Mouse (Mus musculus) hindbrain, embryonic 16.5 days (tissue): ENCODE measurements around the gene Rab8b. TPM values are rescaled to one million over a fixed set of nuclear protein-coding genes. Genes with fewer than 3 reads are reported as not detected.
"Not testable (repeated sequence)": the region's sequence is repeated elsewhere in the genome, so short reads cannot be mapped to it uniquely, and the experiment has no call there.

Experiments used
- ATAC-seq: fragments of 200-750 bp; cut with Nextera tagmentation; 2 replicates; pipeline ENCODE4 v1.8.0; 2017; ENCODE audit warnings: moderate TSS enrichment, moderate library complexity
- H3K27ac ChIP-seq: fragments of 300-500 bp; sonication (generic); 2 replicates; pipeline ENCODE4 v1.5.1; 2014; ENCODE audit warnings: low read depth, mild to moderate bottlenecking, control low read depth, low read length, moderate library complexity
- H3K27me3 ChIP-seq: fragments of 300-500 bp; sonication (generic); replicated peaks from 2 replicates; pipeline ENCODE4 v1.6.1; 2014; ENCODE audit warnings: low read length; ENCODE audit not compliant: control insufficient read depth, insufficient read depth
- H3K36me3 ChIP-seq: fragments of 300-500 bp; sonication (generic); 2 replicates; pipeline ENCODE4 v1.6.1; 2014; ENCODE audit warnings: mild to moderate bottlenecking, low read length, moderate library complexity, mixed read lengths; ENCODE audit not compliant: control insufficient read depth, insufficient read depth
- H3K4me1 ChIP-seq: fragments of 300-500 bp; sonication (generic); 2 replicates; pipeline ENCODE4 v1.6.1; 2014; ENCODE audit warnings: low read depth, low read length; ENCODE audit not compliant: control insufficient read depth, insufficient read depth
- H3K4me2 ChIP-seq: fragments of 300-500 bp; sonication (generic); 2 replicates; pipeline ENCODE4 v1.6.1; 2014; ENCODE audit warnings: mild to moderate bottlenecking, low read length, control low read depth, moderate library complexity
- H3K4me3 ChIP-seq: fragments of 300-500 bp; sonication (generic); 2 replicates; pipeline ENCODE4 v1.5.1; 2014; ENCODE audit warnings: mild to moderate bottlenecking, low read length, control low read depth, moderate library complexity
- H3K9ac ChIP-seq: fragments of 300-500 bp; sonication (generic); 2 replicates; pipeline ENCODE4 v1.6.1; 2014; ENCODE audit warnings: low read depth, mild to moderate bottlenecking, control low read depth, low read length, moderate library complexity
- H3K9me3 ChIP-seq: fragments of 300-500 bp; sonication (generic); 2 replicates; pipeline ENCODE4 v1.6.1; 2014; ENCODE audit warnings: mild to moderate bottlenecking, low read length, moderate library complexity; ENCODE audit not compliant: control insufficient read depth
- WGBS: fragments of 180-500 bp; shearing (Covaris S2); extraction: QIAGEN DNeasy Blood & Tissue Kit; methylation state at CpG from one replicate; pipeline ENCODE4 v1.1.7; 2014; 5-methylcytosine and 5-hydroxymethylcytosine counted together
- polyA plus RNA-seq: library from polyadenylated mRNA; unstranded; fragments of >200 nt; fragmentation: Nextera tagmentation; extraction: Ambion mirVana; gene quantifications from 2 replicates; pipeline ENCODE4 v1.2.1, GENCODE M21; 2015

The Rab8b gene
- polyA plus RNA-seq, 1 experiment from 2014 or later: 36.2 TPM

DNA sequence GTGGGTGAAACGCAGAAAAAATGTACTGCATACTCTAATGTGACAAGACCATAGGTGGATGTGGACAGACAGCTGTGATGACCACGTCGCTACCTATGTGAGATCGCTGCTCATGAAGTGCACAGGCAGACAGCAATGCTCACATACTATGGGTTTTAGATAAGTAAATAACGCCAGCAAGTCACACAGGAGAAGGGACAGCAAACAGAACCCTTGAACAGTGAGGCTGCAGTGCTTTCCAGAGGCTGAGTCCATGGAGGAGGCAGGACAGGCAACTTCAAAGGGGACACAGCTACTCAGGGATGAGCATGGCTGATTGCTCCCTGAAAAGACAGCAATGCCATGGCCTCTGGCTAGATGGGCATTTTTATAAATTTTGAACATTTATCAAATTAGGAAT is 72.7 kb downstream of the Rab8b start:
- 99% methylated on average over 5 of the region's 5 CpGs for WGBS
- H3K4me3 ChIP-seq: no peak overlapping the region
- no peak overlapping the region for H3K4me2 ChIP-seq
- no peak for ATAC-seq
- no peaks in the 10 kb centered on the region for H3K9me3 ChIP-seq
- no peak overlapping the region for H3K9ac ChIP-seq
- H3K27me3 ChIP-seq: no peaks in the 10 kb centered on the region
- peaks cover 12% of the 10 kb centered on the region; the same call in 1 of the 2 replicates for H3K36me3 ChIP-seq
- H3K4me1 ChIP-seq: no peaks in the 10 kb centered on the region
- no peak overlapping the region for H3K27ac ChIP-seq

DNA sequence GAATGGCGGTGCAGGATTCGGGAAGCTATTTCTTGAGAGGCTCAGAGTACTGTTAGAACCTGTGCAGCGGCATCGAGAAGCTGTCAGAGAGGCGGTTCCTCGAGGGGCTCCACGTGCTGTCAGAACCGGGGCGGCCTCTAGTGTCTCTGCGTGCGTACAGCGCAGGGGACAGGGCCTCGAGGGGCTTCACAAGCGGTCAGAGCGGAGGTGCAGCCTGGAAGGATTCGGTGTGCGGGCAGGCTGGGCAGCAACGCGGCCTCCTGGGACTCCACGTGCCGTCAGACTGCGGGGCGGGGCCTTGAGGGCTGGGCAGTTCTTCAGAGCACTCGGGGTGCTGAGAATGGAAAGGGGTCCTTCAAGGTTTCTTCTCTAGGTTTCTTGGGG is 84.4 kb downstream of the Rab8b start:
- no peaks in the 10 kb centered on the region for H3K36me3 ChIP-seq
- H3K9ac ChIP-seq: peak overlapping the region; percentile 66
- under 1% methylated on average over 24 of the region's 24 CpGs for WGBS
- H3K4me3 ChIP-seq: peak overlapping the region; percentile 69
- H3K27ac ChIP-seq: no peak overlapping the region
- no peaks in the 10 kb centered on the region for H3K9me3 ChIP-seq
- no peaks in the 10 kb centered on the region for H3K27me3 ChIP-seq
- peaks cover 6% of the 10 kb centered on the region for H3K4me1 ChIP-seq
- peak overlapping the region; percentile 95 for H3K4me2 ChIP-seq
- peak; percentile 87; the same call in 1 of the 2 replicates for ATAC-seq

DNA sequence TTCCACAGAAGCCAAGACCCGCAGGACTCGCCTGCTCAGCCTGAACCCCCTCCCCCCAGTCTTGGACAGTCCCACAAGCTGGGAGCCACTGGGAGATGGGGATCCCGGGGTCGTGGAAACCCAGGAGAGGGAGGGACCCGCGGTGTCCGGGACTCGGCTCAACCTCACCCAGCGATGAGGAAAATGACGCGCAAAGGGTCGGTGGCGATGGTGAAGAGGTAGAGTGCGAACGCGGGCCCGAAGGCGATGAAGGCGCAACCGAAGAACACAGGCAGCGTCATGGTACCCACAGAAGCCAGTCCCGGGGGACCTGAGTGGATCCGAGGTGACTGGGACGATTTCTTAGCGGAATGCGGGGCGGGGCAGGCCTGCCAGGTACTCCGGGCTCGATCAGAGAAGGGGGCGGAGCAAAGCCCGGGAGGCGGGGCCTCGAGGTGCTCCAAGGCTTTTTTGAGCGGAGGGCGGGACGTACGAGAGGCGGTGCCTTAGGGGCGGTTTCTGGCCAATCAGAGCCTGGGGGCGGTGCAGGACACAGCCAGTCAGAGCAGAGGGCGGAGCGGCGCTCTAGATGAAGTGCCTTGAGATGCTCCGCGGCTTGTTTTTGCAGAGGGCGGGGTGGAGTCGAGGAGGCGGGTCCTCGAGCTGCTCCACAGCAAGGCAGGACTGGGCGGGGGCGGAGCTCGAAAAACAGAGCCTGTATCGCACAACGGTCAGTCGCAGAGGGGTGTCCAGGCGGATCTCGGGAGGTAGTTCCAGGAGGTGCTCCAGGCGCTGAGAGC is 85.0 kb downstream of the Rab8b start, which contains the start of gene Aph1c:
TSS of gene Aph1c (minus strand) at position 409 of the 779 bp plus-strand sequence.
- H3K27me3 ChIP-seq: no peaks in the 10 kb centered on the region
- H3K4me2 ChIP-seq: peak within 1 kb of the TSS; percentile 95
- peak within 1 kb of the TSS; percentile 69 for H3K9ac ChIP-seq
- no peaks in the 10 kb centered on the region for H3K36me3 ChIP-seq
- WGBS: under 1% methylated on average over 58 of the region's 58 CpGs
- peak within 1 kb of the TSS; percentile 37 for H3K27ac ChIP-seq
- peaks cover 6% of the 10 kb centered on the region for H3K4me1 ChIP-seq
- no peaks in the 10 kb centered on the region for H3K9me3 ChIP-seq
- peak; percentile 99 for ATAC-seq
- H3K4me3 ChIP-seq: peak within 1 kb of the TSS; percentile 69

DNA sequence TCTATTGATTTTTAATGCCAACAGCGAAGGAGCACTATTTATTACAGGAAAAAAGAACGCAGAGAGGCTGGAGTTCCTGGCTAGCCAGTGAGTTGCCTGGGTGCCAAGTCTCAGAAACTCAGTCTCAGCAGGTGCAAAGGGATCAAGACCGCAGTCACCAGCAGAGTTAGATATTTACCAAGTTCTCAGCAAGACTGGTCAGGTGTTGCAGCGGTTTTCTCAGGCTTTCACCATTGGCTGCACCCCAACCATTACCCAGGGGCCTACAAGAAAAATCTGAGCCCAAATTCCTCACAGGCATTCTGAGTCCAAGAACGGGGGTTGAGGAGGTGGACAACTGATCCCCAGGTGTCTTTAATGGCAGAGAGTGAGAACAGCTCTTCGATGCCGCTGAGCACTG is 85.6 kb downstream of the Rab8b start:
- peak overlapping the region; percentile 69 for H3K9ac ChIP-seq
- peaks cover 6% of the 10 kb centered on the region for H3K4me1 ChIP-seq
- ATAC-seq: no peak
- H3K9me3 ChIP-seq: no peaks in the 10 kb centered on the region
- H3K36me3 ChIP-seq: no peaks in the 10 kb centered on the region
- H3K27me3 ChIP-seq: no peaks in the 10 kb centered on the region
- no peak overlapping the region for H3K27ac ChIP-seq
- 16% methylated on average over 7 of the region's 7 CpGs for WGBS
- peak overlapping the region; percentile 69 for H3K4me3 ChIP-seq
- H3K4me2 ChIP-seq: peak overlapping the region; percentile 95

DNA sequence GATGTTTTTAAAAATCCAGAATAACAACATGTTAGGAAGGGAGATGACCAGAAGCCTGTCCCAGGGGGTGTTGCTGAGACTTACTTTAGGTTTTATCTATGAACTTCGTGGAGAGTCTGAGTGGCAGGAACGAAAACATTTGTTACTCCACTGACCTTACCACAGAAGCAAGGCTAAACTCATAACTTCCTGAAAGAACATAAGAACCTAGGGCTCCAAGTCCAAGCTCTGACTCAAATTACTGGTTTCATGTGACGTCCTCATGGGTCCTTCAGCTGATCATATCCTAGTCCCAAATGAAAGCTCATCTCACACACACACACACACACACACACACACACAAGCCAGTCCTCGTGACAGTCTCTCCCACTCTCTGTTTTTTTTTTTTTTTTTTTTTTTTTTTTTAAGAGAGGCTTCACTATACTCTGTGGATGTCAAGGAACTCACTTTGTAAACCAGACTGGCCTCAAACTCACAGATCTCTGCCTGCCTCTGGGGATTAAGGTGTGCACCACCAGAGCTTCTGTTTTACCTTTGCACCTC is 87.0 kb downstream of the Rab8b start:
- ATAC-seq: no peak
- H3K4me2 ChIP-seq: no peak overlapping the region
- WGBS: 74% methylated on average over 4 of the region's 4 CpGs
- no peaks in the 10 kb centered on the region for H3K36me3 ChIP-seq
- H3K4me1 ChIP-seq: peaks cover 6% of the 10 kb centered on the region
- H3K4me3 ChIP-seq: no peak overlapping the region
- H3K27ac ChIP-seq: no peak overlapping the region
- no peak overlapping the region for H3K9ac ChIP-seq
- no peaks in the 10 kb centered on the region for H3K9me3 ChIP-seq
- no peaks in the 10 kb centered on the region for H3K27me3 ChIP-seq

DNA sequence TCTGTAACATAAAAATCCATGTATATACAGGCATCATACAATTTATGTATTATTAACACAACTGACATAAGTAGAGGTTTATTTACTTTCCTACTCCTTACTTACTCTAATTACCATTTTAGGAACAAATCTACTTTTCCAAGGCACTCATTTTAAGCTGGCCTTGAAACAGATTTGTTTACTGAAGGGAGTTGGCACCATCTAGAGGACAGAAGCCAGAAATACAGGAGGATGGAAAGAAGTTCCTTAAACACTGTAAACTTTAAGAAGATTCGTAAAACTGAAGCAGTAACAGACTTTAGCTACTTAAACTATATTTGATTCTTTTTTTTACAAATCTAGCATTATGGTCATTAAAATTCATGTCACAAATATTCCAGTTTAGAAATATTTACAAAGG is 93.5 kb downstream of the Rab8b start:
- no peak overlapping the region for H3K9ac ChIP-seq
- ATAC-seq: no peak
- no peak overlapping the region for H3K4me2 ChIP-seq
- no peaks in the 10 kb centered on the region for H3K9me3 ChIP-seq
- 37% methylated on average over 1 of the region's 1 CpGs for WGBS
- H3K4me1 ChIP-seq: no peaks in the 10 kb centered on the region
- H3K27ac ChIP-seq: no peak overlapping the region
- no peaks in the 10 kb centered on the region for H3K27me3 ChIP-seq
- no peak overlapping the region for H3K4me3 ChIP-seq
- H3K36me3 ChIP-seq: no peaks in the 10 kb centered on the region

DNA sequence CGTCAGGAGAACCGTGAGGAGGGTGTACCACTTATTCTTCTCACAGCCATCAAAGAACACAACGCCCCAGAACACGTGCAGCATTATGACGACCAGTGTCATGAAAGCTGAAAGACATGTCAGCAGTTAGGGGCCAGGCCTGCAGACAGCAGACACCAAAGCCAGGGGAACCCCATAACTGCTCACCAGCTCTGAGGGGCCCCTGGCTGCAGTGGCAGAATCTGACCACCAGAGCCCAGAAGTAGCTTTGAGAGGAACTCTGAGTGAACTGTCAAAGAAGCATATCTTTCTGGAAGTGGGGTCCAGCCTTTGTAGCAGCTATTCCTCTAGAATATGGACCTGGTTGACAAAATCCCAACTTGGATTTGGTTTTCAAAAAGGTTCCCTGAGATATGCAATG is 97.2 kb downstream of the Rab8b start:
- no CpG with 5 or more reads among the region's 5 CpGs for WGBS
- not testable (repeated sequence) for H3K4me2 ChIP-seq, H3K27ac ChIP-seq, H3K4me3 ChIP-seq, H3K9ac ChIP-seq, H3K4me1 ChIP-seq, H3K27me3 ChIP-seq, H3K9me3 ChIP-seq, ATAC-seq, H3K36me3 ChIP-seq

DNA sequence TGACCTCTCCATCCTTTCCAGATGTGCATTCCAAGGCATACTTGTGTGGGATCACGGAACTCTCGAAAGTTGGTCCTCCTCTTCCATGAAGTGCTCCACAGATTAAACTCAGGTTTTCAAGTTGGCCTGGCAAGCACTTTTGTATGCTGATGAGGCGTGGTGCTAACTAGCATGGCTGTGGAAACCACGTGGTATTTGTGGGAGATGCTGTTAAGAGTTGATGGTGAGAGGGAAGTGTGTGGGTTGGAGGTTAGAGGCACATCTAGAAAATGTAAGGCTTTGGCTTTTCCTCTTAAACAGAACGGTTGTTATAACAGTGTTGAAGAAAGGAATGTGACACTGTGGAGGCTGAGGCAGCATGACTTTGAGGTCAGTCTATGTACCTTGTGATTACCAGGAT is 98.5 kb downstream of the Rab8b start:
- no peak overlapping the region for H3K27ac ChIP-seq
- no peak overlapping the region for H3K4me3 ChIP-seq
- no peak overlapping the region for H3K9ac ChIP-seq
- no peaks in the 10 kb centered on the region for H3K36me3 ChIP-seq
- no peaks in the 10 kb centered on the region for H3K9me3 ChIP-seq
- H3K27me3 ChIP-seq: no peaks in the 10 kb centered on the region
- ATAC-seq: no peak
- 87% methylated on average over 5 of the region's 5 CpGs for WGBS
- no peaks in the 10 kb centered on the region for H3K4me1 ChIP-seq
- H3K4me2 ChIP-seq: no peak overlapping the region

DNA sequence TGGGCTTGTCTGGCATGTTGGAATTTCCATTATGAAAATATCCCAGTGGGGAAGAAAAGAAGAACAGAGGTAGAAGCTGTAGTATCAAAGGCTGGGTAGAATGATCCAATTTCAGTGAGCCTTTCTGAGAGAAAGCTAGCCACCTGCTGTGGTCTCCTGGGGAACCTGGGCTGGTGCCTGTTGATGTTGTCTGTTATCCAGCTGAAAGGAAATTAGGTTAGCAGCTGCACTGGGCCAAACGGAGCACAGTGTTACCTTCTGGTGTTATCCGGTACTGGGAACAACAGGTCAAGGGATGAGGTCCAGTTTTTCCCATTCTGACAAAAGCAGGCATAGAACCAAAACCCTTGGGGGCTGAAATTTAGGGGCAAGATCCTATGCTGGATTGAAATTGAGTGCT is 106.1 kb downstream of the Rab8b start:
- H3K9ac ChIP-seq: no peak overlapping the region
- H3K27ac ChIP-seq: no peak overlapping the region
- no peak overlapping the region for H3K4me2 ChIP-seq
- H3K36me3 ChIP-seq: no peaks in the 10 kb centered on the region
- no peak for ATAC-seq
- H3K9me3 ChIP-seq: no peaks in the 10 kb centered on the region
- no peaks in the 10 kb centered on the region for H3K27me3 ChIP-seq
- H3K4me3 ChIP-seq: no peak overlapping the region
- 4% methylated on average over 2 of the region's 2 CpGs for WGBS
- no peaks in the 10 kb centered on the region for H3K4me1 ChIP-seq
